8 mouse cellular contexts compared by ENCODE assay signal in the genomic region with DNA sequence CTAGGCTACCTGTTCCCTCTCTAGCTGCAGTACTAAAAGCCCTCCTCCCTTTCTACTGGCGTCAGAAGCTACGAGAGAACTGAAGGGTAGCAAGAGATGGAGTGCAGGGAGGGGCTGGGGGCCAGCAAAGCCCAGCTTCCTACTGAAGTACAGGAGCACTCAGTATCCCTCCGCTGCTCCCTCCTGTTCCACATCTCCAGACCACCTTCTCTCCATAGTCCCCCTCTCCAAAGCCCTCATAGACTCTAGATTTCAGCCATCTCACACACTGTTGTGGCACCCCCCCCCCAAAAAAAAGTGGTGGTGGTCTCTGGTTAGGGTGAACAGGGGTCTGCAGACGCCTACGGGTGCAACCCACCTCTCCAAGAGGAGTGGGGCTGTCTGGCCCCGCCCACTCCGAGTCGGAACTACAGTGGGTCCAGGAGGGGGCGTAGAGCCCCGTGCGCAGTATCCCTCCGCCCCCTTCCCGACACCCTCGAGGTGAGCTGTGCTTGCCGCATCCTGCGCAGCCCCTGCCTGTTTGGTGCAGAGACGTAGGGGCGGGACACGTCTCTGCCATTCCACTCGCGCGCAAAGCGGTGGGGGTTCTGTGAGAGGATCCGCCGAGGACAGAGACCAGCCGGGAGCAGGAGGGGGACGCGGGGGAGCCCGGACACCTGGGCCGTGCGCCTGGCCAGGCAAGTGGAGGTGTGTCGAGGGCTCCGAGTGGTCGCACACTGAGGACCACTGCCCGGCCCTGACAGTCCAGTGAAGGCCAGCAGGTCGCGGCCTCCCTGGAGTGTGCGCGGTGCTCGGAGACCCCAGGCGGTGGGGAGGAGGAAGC. TPM values are rescaled to one million over a fixed set of nuclear protein-coding genes. Genes with fewer than 3 reads are reported as not detected.
DNase-seq lines count a peak whose midpoint lies in the region; ATAC-seq and TF ChIP-seq lines count a peak whose summit lies in the region.

No protein-coding gene starts in this region.

- peak overlapping the region; percentile 72 for H3K4me3 ChIP-seq in bone marrow, adult 2 months (replicated peaks; ENCODE audit: control insufficient read depth, low read depth, low read length)
- peak overlapping the region; percentile 69 for H3K4me3 ChIP-seq in embryonic fibroblast, embryonic 13.5 days (ENCODE audit: insufficient read depth, low read length)
- H3K4me3 ChIP-seq in heart, embryonic 11.5 days (ENCODE audit: low read depth, low read length), result peak overlapping the region; percentile 65
- peak overlapping the region; percentile 67 for H3K4me3 ChIP-seq in kidney, embryonic 15.5 days (replicated peaks)
- H3K4me3 ChIP-seq in limb, embryonic 15.5 days, result peak overlapping the region; percentile 62
- peak overlapping the region; percentile 51 for H3K4me3 ChIP-seq in midbrain, embryonic 16.5 days (ENCODE audit: low read depth, low read length)

- no peak for TF ChIP-seq POLR2A in bone marrow, adult 2 months (IDR thresholded peaks at IDR 0.05; ENCODE audit: borderline replicate concordance, control insufficient read depth, low read depth, low read length)
- TF ChIP-seq POLR2A in embryonic fibroblast, embryonic 13.5 days (IDR thresholded peaks at IDR 0.05; ENCODE audit: low read depth, low read length), result peak; percentile 68

- no peaks in the 10 kb centered on the region for H3K27me3 ChIP-seq in heart, embryonic 11.5 days (ENCODE audit: control insufficient read depth, insufficient read depth, low read length)
- no peaks in the 10 kb centered on the region; the same call in 1 of the 2 replicates for H3K27me3 ChIP-seq in kidney, embryonic 15.5 days
- H3K27me3 ChIP-seq in limb, embryonic 15.5 days, result no peaks in the 10 kb centered on the region
- H3K27me3 ChIP-seq in midbrain, embryonic 16.5 days (ENCODE audit: control insufficient read depth, insufficient read depth, low read depth, low read length), result no peaks in the 10 kb centered on the region

- no peak overlapping the region for H3K27ac ChIP-seq in bone marrow, adult 2 months (ENCODE audit: control insufficient read depth, insufficient read depth, low read depth, low read length, poor library complexity)
- no peak overlapping the region for H3K27ac ChIP-seq in embryonic fibroblast, embryonic 13.5 days (ENCODE audit: insufficient read depth, low read length)
- peak overlapping the region; percentile 59 for H3K27ac ChIP-seq in heart, embryonic 11.5 days (ENCODE audit: low read depth, low read length)
- H3K27ac ChIP-seq in kidney, embryonic 15.5 days, result peak overlapping the region; percentile 81
- H3K27ac ChIP-seq in limb, embryonic 15.5 days, result peak overlapping the region; percentile 85
- H3K27ac ChIP-seq in midbrain, embryonic 16.5 days (ENCODE audit: low read length), result peak overlapping the region; percentile 93

- no peak for TF ChIP-seq CTCF in bone marrow, adult 2 months (IDR thresholded peaks at IDR 0.05; ENCODE audit: control insufficient read depth, insufficient read depth, low read length)
- TF ChIP-seq CTCF in embryonic fibroblast, embryonic 13.5 days (IDR thresholded peaks at IDR 0.05; ENCODE audit: borderline replicate concordance, insufficient read depth, low read length), result no peak

- no peaks in the 10 kb centered on the region for H3K9me3 ChIP-seq in heart, embryonic 11.5 days (replicated peaks; ENCODE audit: control insufficient read depth, low read length)
- H3K9me3 ChIP-seq in kidney, embryonic 15.5 days (replicated peaks), result no peaks in the 10 kb centered on the region
- no peaks in the 10 kb centered on the region for H3K9me3 ChIP-seq in limb, embryonic 15.5 days
- no peaks in the 10 kb centered on the region for H3K9me3 ChIP-seq in midbrain, embryonic 16.5 days (replicated peaks; ENCODE audit: control insufficient read depth, low read length, poor library complexity, severe bottlenecking)

- H3K4me2 ChIP-seq in heart, embryonic 11.5 days, result peak overlapping the region; percentile 59
- peak overlapping the region; percentile 57 for H3K4me2 ChIP-seq in kidney, embryonic 15.5 days
- H3K4me2 ChIP-seq in limb, embryonic 15.5 days, result peak overlapping the region; percentile 44
- peak overlapping the region; percentile 59 for H3K4me2 ChIP-seq in midbrain, embryonic 16.5 days (ENCODE audit: low read length)

- DNase-seq in 416B (ENCODE audit: low read depth), result peak; percentile 60
- peak; percentile 45 to 76 for DNase-seq in spleen, postnatal 4 days (ENCODE audit: low spot score in 2 of 2)

- H3K4me1 ChIP-seq in bone marrow, adult 2 months (ENCODE audit: control insufficient read depth, insufficient read depth, low read length), result no peaks in the 10 kb centered on the region
- no peaks in the 10 kb centered on the region for H3K4me1 ChIP-seq in embryonic fibroblast, embryonic 13.5 days (ENCODE audit: control insufficient read depth, insufficient read depth, low read length)
- no peaks in the 10 kb centered on the region for H3K4me1 ChIP-seq in heart, embryonic 11.5 days (ENCODE audit: control insufficient read depth, insufficient read depth, low read length)
- no peaks in the 10 kb centered on the region for H3K4me1 ChIP-seq in kidney, embryonic 15.5 days
- H3K4me1 ChIP-seq in limb, embryonic 15.5 days, result no peaks in the 10 kb centered on the region
- 0 out of 2 replicates have a peak, but pooled peaks cover 4% of the 10 kb centered on the region for H3K4me1 ChIP-seq in midbrain, embryonic 16.5 days (ENCODE audit: control insufficient read depth, insufficient read depth, low read length)

- H3K36me3 ChIP-seq in heart, embryonic 11.5 days (ENCODE audit: control insufficient read depth, insufficient read depth, low read length), result no peaks in the 10 kb centered on the region
- peaks cover 30% of the 10 kb centered on the region for H3K36me3 ChIP-seq in kidney, embryonic 15.5 days
- H3K36me3 ChIP-seq in limb, embryonic 15.5 days, result peaks cover 8% of the 10 kb centered on the region; the same call in 1 of the 2 replicates
- no peaks in the 10 kb centered on the region for H3K36me3 ChIP-seq in midbrain, embryonic 16.5 days (ENCODE audit: control insufficient read depth, insufficient read depth, low read length)

- 22% methylated on average over 41 of the region's 41 CpGs for WGBS in bone marrow, adult 2 months
- WGBS in heart, embryonic 11.5 days (ENCODE audit: insufficient replicate concordance), result 16% methylated on average over 37 of the region's 41 CpGs
- WGBS in kidney, embryonic 15.5 days, result 16% methylated on average over 41 of the region's 41 CpGs
- 22% methylated on average over 41 of the region's 41 CpGs for WGBS in limb, embryonic 15.5 days
- 19% methylated on average over 32 of the region's 41 CpGs for WGBS in midbrain, embryonic 16.5 days

- peak overlapping the region; percentile 80 for H3K9ac ChIP-seq in heart, embryonic 11.5 days (ENCODE audit: low read depth, low read length)
- peak overlapping the region; percentile 68 for H3K9ac ChIP-seq in kidney, embryonic 15.5 days
- peak overlapping the region; percentile 62 for H3K9ac ChIP-seq in limb, embryonic 15.5 days
- H3K9ac ChIP-seq in midbrain, embryonic 16.5 days (ENCODE audit: low read depth, low read length), result peak overlapping the region; percentile 74

- ATAC-seq in heart, embryonic 11.5 days (replicated peaks; ENCODE audit: insufficient number of reproducible peaks, low FRiP score, low TSS enrichment), result peak; percentile 93
- peak; percentile 99 for ATAC-seq in kidney, embryonic 15.5 days (replicated peaks; ENCODE audit: low FRiP score)
- ATAC-seq in limb, embryonic 15.5 days (ENCODE audit: insufficient number of reproducible peaks, low FRiP score, low TSS enrichment, low read depth), result peak; percentile 97
- ATAC-seq in midbrain, embryonic 16.5 days, result peak; percentile 98

RNA-seq across cellular contexts. Expression of a gene that starts 46.8 kb away (rescaled TPM):
- 2.6 TPM in 1 of 2 replicates, not detected in the other for polyA plus RNA-seq in bone marrow, adult 2 months (2011; ENCODE audit: insufficient read depth, insufficient read length, low replicate concordance, missing spikeins)
- polyA plus RNA-seq in embryonic fibroblast, embryonic 13.5 days (2011; ENCODE audit: insufficient read length, low read depth, missing spikeins), result 2.4 and 6.3 TPM in 2 replicates
- 14.3 and 20.1 TPM in 2 replicates for polyA plus RNA-seq in heart, embryonic 11.5 days (2014; fragmentation: Nextera tagmentation; extraction: Ambion mirVana)
- 24.9 and 27.6 TPM in 2 replicates for polyA plus RNA-seq in kidney, embryonic 15.5 days (2015; fragmentation: Nextera tagmentation; extraction: Ambion mirVana)
- 37.8 and 38.8 TPM in 2 replicates for polyA plus RNA-seq in limb, embryonic 15.5 days (2015; fragmentation: Nextera tagmentation; extraction: Ambion mirVana)
- polyA plus RNA-seq in midbrain, embryonic 16.5 days (2015; fragmentation: Nextera tagmentation; extraction: Ambion mirVana), result 261 and 291 TPM in 2 replicates

Comparison
In these comparisons a context has a peak if more than half of its experiments do, and no peak if none do; other contexts are left out.
1. H3K27ac ChIP-seq: peak in heart, embryonic 11.5 days (single experiment), kidney, embryonic 15.5 days (single experiment), limb, embryonic 15.5 days (single experiment) and midbrain, embryonic 16.5 days (single experiment); none in bone marrow, adult 2 months (single experiment) and embryonic fibroblast, embryonic 13.5 days (single experiment).
2. Peak in every context shown above with its lines, with median percentiles within 50 percentile points of each other: H3K4me3 ChIP-seq, ATAC-seq, H3K4me2 ChIP-seq and H3K9ac ChIP-seq.